Mouse (Mus musculus) adrenal gland, adult 8-10 months (tissue): ENCODE measurements around the gene Nsmce4a. TPM values are rescaled to one million over a fixed set of nuclear protein-coding genes. Genes with fewer than 3 reads are reported as not detected.
A peak's percentile ranks its signal among the peaks of the same experiment; 100 is the strongest.
"Not testable (repeated sequence)": the region's sequence is repeated elsewhere in the genome, so short reads cannot be mapped to it uniquely, and the experiment has no call there.

ENCODE experiments used
- DNase-seq: peaks from one replicate; pipeline ENCODE4 v3.0.0; 2022
- total RNA-seq, 4 experiments: library from RNA; stranded (reverse); gene quantifications; 2 replicates each; pipeline ENCODE4 v1.2.4; 2022

Nsmce4a gene
- total RNA-seq, 4 experiments from 2014 or later: 70.1 to 87.9 (median 80.8) TPM

DNA sequence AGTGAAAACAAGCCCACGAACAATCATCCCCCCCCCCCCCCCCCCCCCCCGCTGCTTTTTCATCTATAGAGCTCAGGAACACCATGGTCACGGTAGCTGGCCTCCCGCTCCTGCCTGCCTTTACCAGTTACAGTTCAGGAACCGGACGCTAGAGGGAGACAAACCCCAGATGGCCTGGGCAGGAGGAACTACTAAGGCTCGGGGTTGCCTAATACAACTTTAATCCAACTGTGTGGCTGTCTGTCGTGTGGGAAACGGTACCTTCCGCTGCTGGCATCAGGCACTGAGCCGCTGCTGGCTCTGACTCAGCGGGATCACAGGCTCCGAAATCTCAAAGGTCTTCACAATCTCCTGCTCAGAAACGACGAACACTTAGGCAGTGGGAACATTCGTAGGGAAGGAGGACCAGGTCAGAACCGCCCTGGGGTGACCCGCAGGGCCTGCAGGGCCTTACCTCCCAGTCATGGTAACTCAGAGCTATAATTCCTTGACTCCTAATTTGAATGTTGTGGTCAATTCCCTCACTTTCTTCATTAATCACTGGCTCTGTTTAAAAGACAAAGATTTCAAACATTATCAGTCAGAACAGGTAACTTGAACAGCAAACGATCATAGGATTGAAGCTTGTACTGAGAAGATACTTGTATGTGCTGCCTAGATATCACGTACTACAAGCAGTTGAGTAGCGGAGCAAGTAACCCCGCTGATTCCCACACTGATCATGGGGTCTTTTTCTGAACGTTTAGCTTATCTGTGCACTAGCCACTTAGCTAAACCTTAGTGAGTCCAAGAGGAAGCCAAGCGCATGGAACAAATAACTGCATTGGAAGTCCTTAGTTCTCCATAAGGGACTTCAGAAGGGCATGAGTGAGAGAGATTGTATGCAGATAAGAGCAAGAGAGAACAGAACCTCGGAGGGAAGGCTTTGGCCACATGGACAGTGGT lies 39.3 kb downstream of the Nsmce4a start:
- DNase-seq: peak; percentile 84

DNA sequence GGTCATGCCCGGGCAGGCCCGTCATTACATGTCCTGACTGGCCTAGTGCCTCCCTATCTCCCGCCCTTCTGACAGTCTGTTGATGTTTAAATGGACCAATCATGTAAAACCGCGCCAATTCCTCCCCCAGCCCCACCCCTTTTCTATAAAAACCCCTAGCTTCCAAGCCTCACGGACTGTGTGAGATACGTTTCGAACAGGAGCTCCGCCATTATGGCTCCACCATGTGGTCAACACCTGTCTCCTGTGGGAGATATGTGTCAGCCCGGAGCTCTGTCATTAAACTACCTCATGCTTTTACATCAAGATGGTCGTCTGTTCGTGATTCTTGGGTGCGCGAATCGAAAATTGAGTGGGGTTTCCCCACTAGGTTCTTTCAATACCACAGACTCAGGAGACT lies 41.8 kb downstream of the Nsmce4a start:
- not testable (repeated sequence) for DNase-seq

DNA sequence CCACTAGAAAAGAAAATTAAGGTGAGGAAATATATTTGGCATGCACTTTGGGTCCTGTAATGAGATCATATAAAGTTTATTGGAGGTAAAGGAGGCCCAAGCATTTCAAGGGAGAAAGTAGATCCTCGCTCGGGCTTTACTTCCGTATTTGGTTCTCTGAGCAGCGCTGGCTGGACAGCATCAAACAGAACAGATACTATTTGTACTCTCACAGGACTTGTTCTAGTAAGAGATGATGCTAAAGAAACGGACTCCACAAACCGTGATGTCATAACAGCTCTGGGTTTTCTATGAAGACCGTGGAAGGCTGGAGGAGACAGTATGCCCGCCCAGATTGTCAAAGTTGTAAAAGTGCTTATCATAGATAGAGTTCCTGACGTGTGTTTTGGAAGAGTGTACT lies 45.6 kb downstream of the Nsmce4a start:
- DNase-seq: no peak

DNA sequence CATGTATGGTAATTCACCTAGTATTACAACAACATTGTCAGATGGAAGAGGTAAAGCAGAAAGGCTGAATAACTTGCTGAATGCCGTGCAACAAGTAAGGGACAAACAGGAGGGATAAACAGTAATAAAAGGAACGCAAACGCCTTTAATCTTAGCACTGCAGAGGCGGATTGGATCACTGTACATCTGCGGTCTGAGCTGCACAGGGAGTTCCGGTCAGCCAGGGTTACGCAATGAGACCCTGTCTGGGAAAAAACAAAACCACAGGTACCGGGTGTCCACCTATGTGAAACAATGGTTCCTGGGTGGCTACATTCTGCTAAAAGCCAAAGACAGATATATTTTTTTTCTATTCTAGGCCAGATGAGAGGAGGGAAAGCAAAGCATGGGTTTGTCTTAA lies 49.5 kb downstream of the Nsmce4a start:
- no peak for DNase-seq

DNA sequence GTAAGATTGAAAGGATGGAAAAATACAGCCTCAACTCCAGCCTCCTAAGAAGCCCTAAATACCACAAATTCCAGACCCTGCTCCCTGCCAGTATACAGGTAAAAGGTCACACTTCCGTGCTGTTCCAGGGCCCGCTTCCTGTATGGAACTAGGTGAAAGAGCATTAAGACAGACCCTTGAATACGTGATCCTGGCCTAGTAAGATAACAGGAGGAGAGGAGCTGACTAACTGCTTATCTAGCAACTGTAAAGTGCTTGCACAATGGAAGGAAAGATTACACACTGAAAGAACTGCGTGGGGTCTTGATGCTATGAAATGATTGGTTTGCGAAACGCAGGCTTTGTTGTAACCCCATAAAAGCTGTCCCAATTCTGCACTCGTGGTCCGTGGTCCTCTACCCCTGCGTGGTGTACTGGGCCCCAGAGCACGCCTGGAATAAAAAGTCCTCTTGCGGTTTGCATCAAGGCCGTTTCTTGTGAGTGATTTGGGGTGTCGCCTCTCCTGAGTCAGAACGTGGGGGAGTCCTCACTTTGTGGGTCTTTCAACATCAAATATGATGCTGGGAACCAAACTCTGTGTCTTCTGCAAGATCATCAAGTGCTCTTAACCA lies 52.0 kb downstream of the Nsmce4a start:
- DNase-seq: no peak

DNA sequence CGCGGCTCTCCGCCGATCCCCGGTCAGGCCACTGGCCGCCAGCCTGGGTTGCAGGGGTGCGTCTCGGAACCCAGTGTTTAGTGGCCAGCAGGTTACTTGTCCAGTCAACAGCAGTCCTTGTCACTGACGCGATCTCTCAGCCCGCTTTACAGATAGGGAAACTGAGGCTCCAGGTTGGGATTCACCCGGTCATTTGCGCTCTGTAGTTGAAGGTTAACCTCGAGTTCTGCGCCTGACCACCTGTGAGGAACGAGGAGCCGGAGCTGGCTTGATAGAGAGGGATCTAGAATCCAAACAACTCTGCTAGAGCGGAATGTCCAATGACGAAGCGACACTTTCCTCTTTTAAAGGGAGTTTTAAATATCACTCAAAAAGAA lies 52.9 kb downstream of the Nsmce4a start, which contains the start of gene Ate1:
Gene Ate1 (minus strand): TSS at position 321 of the 377 bp plus-strand sequence.
- no peak for DNase-seq

DNA sequence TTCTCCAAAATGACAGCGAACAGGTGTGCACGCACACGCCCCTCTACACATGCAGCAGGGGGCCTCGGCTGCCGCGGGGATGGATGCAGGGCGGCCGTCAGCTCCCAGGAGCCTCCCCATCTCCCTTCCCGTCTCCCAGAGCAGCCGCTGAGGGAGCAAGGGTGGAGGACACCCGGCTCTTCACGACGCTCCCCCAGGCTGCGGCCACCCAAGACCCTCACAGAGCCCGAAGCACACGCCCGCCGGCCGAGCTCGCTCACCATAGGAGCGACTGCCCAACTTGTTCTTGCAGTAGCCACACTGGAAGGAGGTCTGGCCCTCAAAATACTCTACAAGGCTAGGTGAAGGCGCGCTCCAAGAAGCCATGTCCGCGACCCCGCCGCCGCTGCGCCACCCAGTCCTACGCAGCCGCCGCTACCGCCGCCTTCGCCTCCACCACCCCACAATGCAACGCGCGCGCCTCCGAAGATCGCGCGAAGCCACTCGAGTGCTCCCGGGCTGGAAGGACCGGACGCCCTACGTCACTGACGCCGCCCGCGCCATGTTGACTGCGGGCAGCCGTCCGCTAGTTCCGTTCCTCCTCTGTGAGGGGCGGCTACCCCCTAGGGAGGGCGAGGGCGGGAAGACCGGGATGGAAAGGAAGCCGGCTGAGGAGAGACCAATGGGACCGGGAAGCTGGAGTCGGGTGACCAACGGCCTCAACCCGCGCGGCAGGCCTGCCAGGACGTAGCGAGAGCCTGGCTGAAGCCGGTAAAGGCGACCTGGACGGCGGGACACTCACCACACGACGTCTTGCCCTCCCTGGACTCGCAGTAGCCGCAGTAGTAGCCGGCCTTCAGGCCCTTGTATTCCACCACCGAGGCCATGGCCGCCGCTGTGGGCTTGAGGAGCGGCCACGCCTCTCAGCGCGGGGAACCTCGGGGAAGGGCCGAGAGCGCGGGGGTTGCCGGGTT lies 53.5 kb downstream of the Nsmce4a start:
- DNase-seq: peak; percentile 96

DNA sequence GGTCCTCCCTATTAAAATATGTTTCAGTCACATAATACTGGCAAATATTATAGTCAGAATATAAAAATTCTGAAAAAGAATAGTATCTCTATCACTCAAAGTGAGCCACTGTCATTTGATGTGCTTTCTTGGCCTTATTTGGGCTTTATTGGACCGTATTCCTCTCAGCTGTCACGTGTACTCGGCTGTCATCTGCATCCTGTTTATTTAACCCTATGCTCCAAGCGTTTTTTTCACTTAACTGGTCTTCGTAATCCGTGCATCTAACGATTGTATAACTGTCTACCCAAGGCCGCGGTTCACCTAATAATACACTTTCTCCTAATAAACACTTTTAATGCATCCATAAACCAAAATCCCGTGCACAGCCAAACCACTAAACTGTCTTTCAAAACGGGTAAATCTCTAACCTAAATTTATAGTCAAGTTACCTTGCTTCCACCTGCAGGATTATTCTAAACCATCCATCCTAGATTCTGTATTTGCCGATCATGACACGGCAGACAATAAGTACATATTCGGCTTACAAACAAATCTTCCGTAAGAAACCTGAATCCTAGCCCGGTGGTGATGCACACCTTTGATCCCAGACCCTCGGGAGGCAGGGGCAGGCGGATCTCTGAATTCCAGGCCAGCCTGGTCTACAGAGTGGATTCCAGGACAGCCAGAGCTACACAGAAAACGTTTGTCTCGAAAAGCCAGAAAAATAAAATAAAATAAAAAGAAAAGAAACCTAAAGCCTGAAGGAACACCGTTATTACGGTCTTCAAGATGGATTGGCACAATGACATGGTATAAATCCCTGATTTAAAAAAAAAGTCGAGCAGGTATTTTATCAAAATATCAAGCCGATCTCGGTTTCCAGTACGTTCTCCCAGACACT lies 54.5 kb downstream of the Nsmce4a start:
- DNase-seq: no peak

DNA sequence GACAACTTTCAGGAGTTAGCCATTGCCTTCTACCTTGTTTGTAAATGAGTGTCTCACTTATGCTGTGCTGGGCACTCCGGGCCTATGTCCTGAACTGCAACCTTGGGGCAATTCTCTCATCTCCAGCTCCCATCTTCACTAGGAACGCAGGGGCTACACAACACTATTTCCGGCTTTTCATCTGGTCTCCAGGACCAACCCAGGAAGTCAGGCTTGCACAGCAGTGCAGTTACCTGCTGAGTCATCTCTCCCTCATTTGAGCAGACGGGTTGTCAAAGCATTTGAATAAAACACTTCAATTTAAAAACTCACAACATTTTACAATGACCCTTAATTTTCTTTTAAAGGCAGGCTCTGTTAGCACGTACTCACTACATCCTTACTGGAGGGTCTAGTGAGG lies 62.7 kb downstream of the Nsmce4a start:
- no peak for DNase-seq

DNA sequence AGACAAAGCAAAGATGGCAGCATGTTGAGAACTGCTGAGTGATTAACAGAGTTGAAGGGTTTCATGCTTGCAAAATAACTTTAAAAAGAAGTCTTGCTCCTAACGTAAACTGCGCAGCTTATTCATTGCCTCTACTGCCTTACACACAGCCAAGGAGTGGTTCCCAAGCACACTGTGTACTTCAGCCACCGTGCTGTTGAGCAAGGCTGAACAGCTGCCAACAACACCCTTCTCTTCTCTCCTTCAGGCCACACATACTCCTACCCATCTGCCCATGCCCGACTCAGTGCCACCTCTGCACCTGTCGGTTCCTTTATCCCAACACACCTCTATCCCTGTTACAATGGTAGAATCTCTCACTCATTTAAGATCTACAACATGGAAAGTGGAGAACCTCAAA lies 69.9 kb downstream of the Nsmce4a start:
- DNase-seq: no peak

DNA sequence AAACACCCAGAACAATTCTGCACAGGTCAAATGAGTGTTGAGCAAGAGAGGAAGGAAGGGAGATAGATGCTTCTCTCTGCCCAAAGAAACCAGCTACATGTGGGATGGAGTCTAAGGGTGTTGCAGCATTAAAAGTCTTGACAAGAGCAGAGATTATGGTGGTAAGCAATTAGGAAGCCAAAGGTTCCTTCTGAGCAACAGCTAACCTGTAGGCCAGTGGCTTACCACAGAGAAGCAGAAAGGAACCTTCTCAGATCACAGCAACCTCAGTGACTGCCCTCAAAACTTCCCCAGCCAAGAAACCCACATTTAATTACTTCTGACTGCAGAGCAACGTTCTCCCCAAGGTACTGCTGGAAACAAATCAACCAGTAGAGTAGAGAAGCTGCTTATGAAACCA lies 71.4 kb downstream of the Nsmce4a start:
- no peak for DNase-seq

DNA sequence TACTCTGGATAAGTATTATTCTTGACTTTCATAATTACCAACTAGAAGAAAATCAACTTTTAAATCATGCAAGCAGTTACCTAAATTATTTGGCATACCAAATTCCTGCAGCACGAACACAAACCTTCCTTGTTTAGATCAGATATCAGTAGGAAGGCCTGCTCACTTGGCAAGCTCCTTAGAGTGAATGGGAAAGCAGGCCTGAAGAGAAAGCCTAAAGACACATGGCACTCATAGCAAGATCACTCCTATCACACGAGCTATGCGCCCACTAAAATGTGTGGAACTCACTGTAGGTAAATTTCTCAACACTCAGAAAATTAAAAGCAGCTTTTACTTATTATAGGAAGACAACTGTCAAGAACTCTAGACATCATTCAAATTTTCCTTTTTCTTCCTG lies 79.6 kb downstream of the Nsmce4a start:
- no peak for DNase-seq

DNA sequence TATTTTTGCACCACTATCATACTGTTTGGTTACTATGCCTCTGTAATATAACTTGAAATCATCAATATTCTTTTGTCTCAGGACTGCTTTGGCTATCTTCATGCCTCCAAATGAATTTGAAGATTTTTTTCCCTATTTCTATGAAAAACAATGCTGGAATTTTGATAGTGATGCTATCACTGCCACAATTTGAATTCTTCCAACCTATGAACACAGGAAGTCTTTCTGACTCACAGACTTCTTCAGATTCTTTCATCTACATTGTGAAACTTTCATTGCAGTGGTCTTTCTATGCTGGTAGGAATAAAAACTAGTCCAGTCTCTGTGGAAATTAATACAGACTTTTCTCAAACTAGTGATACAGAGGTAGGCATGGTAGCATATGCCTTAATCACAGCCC lies 80.9 kb downstream of the Nsmce4a start:
- DNase-seq: no peak

Other genes with a start within 250 kb of the Nsmce4a start
- 10 to 100 TPM; 38.1 to 62.3 (median 49.4) TPM for gene Ate1, start 52.7 kb downstream of the Nsmce4a start, total RNA-seq
- gene Tacc2, start 4.3 kb upstream of the Nsmce4a start, total RNA-seq: 10 to 100 TPM; 38.1 to 63.0 (median 49.3) TPM
- under 1 TPM in 2 of 4 experiments, not detected in 2; 0.30 to 0.55 TPM for gene Btbd16, start 201.0 kb upstream of the Nsmce4a start, total RNA-seq